Mouse (Mus musculus) kidney, embryonic 14.5 days (tissue): ENCODE data around the gene Slc29a4. TPM values are rescaled to one million over a fixed set of nuclear protein-coding genes. Genes with fewer than 3 reads are reported as not detected.

Experiments used
- ATAC-seq: fragments of 200-750 bp; cut with Nextera tagmentation; 2 replicates; pipeline ENCODE4 v1.8.0; 2017; ENCODE audit warnings: moderate number of reproducible peaks, mild to moderate bottlenecking, moderate TSS enrichment, moderate library complexity; ENCODE audit not compliant: low FRiP score, low TSS enrichment
- H3K27ac ChIP-seq: fragments of 300-500 bp; sonication (generic); 2 replicates; pipeline ENCODE4 v1.5.1; 2014; ENCODE audit warnings: low read depth, mild to moderate bottlenecking, low read length, moderate library complexity, mixed read lengths
- H3K27me3 ChIP-seq: fragments of 300-500 bp; sonication (generic); 2 replicates; pipeline ENCODE4 v1.6.1; 2014; ENCODE audit warnings: mild to moderate bottlenecking, low read length; ENCODE audit not compliant: control insufficient read depth, insufficient read depth
- H3K36me3 ChIP-seq: fragments of 300-500 bp; sonication (generic); 2 replicates; pipeline ENCODE4 v1.6.1; 2014; ENCODE audit warnings: low read length, mixed read lengths; ENCODE audit not compliant: control insufficient read depth, insufficient read depth
- H3K4me1 ChIP-seq: fragments of 300-500 bp; sonication (generic); 2 replicates; pipeline ENCODE4 v1.6.1; 2014; ENCODE audit warnings: low read length, mixed read lengths; ENCODE audit not compliant: control insufficient read depth, insufficient read depth
- H3K4me2 ChIP-seq: fragments of 300-500 bp; sonication (generic); replicated peaks from 2 replicates; pipeline ENCODE4 v1.6.1; 2014; ENCODE audit warnings: low read depth, mild to moderate bottlenecking, low read length
- H3K4me3 ChIP-seq: fragments of 300-500 bp; sonication (generic); 2 replicates; pipeline ENCODE4 v1.5.1; 2014; ENCODE audit warnings: mild to moderate bottlenecking, low read length
- H3K9ac ChIP-seq: fragments of 300-500 bp; sonication (generic); 2 replicates; pipeline ENCODE4 v1.6.1; 2014; ENCODE audit warnings: low read depth, mild to moderate bottlenecking, low read length, moderate library complexity
- H3K9me3 ChIP-seq: fragments of 300-500 bp; sonication (generic); 2 replicates; pipeline ENCODE4 v1.6.1; 2016; ENCODE audit warnings: low read length; ENCODE audit not compliant: control insufficient read depth
- WGBS: fragments of 180-500 bp; shearing (Covaris S2); extraction: QIAGEN DNeasy Blood & Tissue Kit; methylation state at CpG from one replicate; pipeline ENCODE4 v1.1.7; 2014; 5-methylcytosine and 5-hydroxymethylcytosine counted together
- polyA plus RNA-seq: library from polyadenylated mRNA; unstranded; fragments of >200 nt; fragmentation: Nextera tagmentation; extraction: Ambion mirVana; gene quantifications from 2 replicates; pipeline ENCODE4 v1.2.1, GENCODE M21; 2014

Slc29a4 gene
- polyA plus RNA-seq, 1 experiment from 2014 or later: 6.0 TPM

- no peak overlapping the region for H3K9ac ChIP-seq
- H3K4me2 ChIP-seq: no peak overlapping the region
- 75% methylated on average over 12 of the region's 12 CpGs for WGBS
- H3K4me3 ChIP-seq: no peak overlapping the region
- no peaks in the 10 kb centered on the region for H3K9me3 ChIP-seq
- ATAC-seq: no peak
- H3K4me1 ChIP-seq: no peaks in the 10 kb centered on the region
- peaks cover 72% of the 10 kb centered on the region for H3K36me3 ChIP-seq
- no peaks in the 10 kb centered on the region for H3K27me3 ChIP-seq
- H3K27ac ChIP-seq: no peak overlapping the region
Observed at GRCm38 (mm10) chr5:142747026-142747629, 54.8 kb downstream of the Slc29a4 start.

GRCm38 (mm10) chr5:142750173-142750572 lies 57.9 kb downstream of the Slc29a4 start:
- H3K27me3 ChIP-seq: no peaks in the 10 kb centered on the region
- WGBS: 88% methylated on average over 11 of the region's 11 CpGs
- H3K4me2 ChIP-seq: no peak overlapping the region
- H3K9ac ChIP-seq: no peak overlapping the region
- H3K9me3 ChIP-seq: no peaks in the 10 kb centered on the region
- ATAC-seq: no peak
- H3K36me3 ChIP-seq: peaks cover 59% of the 10 kb centered on the region
- no peak overlapping the region for H3K4me3 ChIP-seq
- no peak overlapping the region for H3K27ac ChIP-seq
- no peaks in the 10 kb centered on the region for H3K4me1 ChIP-seq

GRCm38 (mm10) chr5:142752241-142752640 lies 59.9 kb downstream of the Slc29a4 start:
- 59% methylated on average over 13 of the region's 13 CpGs for WGBS

GRCm38 (mm10) chr5:142759786-142760185 lies 67.5 kb downstream of the Slc29a4 start:
- Histone ChIP-seq H3K9ac (no peak overlapping the region), H3K4me1 (no peaks in the 10 kb centered on the region), H3K27me3 (no peaks in the 10 kb centered on the region), H3K4me3 (no peak overlapping the region), H3K9me3 (no peaks in the 10 kb centered on the region), H3K27ac (no peak overlapping the region), H3K4me2 (no peak overlapping the region), H3K36me3 (peaks cover 94% of the 10 kb centered on the region)
- no peak for ATAC-seq
- WGBS: 92% methylated on average over 8 of the region's 8 CpGs

More at GRCm38 (mm10) chr5:142752241-142752640, 59.9 kb downstream of the Slc29a4 start:
- Histone ChIP-seq H3K36me3 (peaks cover 71% of the 10 kb centered on the region), H3K4me1 (no peaks in the 10 kb centered on the region), H3K4me3 (no peak overlapping the region), H3K4me2 (no peak overlapping the region), H3K9ac (no peak overlapping the region), H3K27ac (no peak overlapping the region), H3K9me3 (no peaks in the 10 kb centered on the region), H3K27me3 (no peaks in the 10 kb centered on the region)
- no peak for ATAC-seq

GRCm38 (mm10) chr5:142761326-142761983 lies 69.1 kb downstream of the Slc29a4 start:
- peaks cover 95% of the 10 kb centered on the region for H3K36me3 ChIP-seq
- 91% methylated on average over 16 of the region's 16 CpGs for WGBS
- H3K4me1 ChIP-seq: no peaks in the 10 kb centered on the region
- no peak overlapping the region for H3K4me2 ChIP-seq
- H3K9ac ChIP-seq: no peak overlapping the region
- H3K9me3 ChIP-seq: no peaks in the 10 kb centered on the region
- no peaks in the 10 kb centered on the region for H3K27me3 ChIP-seq
- no peak for ATAC-seq
- H3K4me3 ChIP-seq: no peak overlapping the region
- no peak overlapping the region for H3K27ac ChIP-seq

- H3K4me1 ChIP-seq: no peaks in the 10 kb centered on the region
- no peak overlapping the region for H3K27ac ChIP-seq
- no peak overlapping the region for H3K4me3 ChIP-seq
- ATAC-seq: no peak
- H3K9me3 ChIP-seq: no peaks in the 10 kb centered on the region
- no peaks in the 10 kb centered on the region for H3K27me3 ChIP-seq
- no peak overlapping the region for H3K9ac ChIP-seq
- no peak overlapping the region for H3K4me2 ChIP-seq
- peaks cover 94% of the 10 kb centered on the region for H3K36me3 ChIP-seq
- WGBS: 89% methylated on average over 21 of the region's 21 CpGs
Observed at GRCm38 (mm10) chr5:142762082-142762807, 69.9 kb downstream of the Slc29a4 start.

GRCm38 (mm10) chr5:142764306-142764705 lies 72.0 kb downstream of the Slc29a4 start:
- 58% methylated on average over 11 of the region's 11 CpGs for WGBS
- no peaks in the 10 kb centered on the region; the same call in 1 of the 2 replicates for H3K4me1 ChIP-seq
- no peak overlapping the region for H3K9ac ChIP-seq
- H3K27me3 ChIP-seq: no peaks in the 10 kb centered on the region
- no peaks in the 10 kb centered on the region for H3K9me3 ChIP-seq
- no peak overlapping the region for H3K4me3 ChIP-seq
- no peak overlapping the region for H3K27ac ChIP-seq
- H3K4me2 ChIP-seq: no peak overlapping the region
- ATAC-seq: no peak
- H3K36me3 ChIP-seq: peaks cover 90% of the 10 kb centered on the region

- no peak overlapping the region for H3K9ac ChIP-seq
- no peaks in the 10 kb centered on the region for H3K27me3 ChIP-seq
- no peaks in the 10 kb centered on the region; the same call in 1 of the 2 replicates for H3K4me1 ChIP-seq
- ATAC-seq: no peak
- 85% methylated on average over 15 of the region's 15 CpGs for WGBS
- peaks cover 90% of the 10 kb centered on the region for H3K36me3 ChIP-seq
- H3K9me3 ChIP-seq: no peaks in the 10 kb centered on the region
- H3K4me3 ChIP-seq: no peak overlapping the region
- H3K4me2 ChIP-seq: no peak overlapping the region
- no peak overlapping the region for H3K27ac ChIP-seq
Observed at GRCm38 (mm10) chr5:142764889-142765288, 72.6 kb downstream of the Slc29a4 start.

GRCm38 (mm10) chr5:142766708-142767107 lies 74.4 kb downstream of the Slc29a4 start:
- Histone ChIP-seq H3K27me3 (no peaks in the 10 kb centered on the region), H3K4me3 (no peak overlapping the region), H3K4me1 (no peaks in the 10 kb centered on the region; the same call in 1 of the 2 replicates), H3K4me2 (no peak overlapping the region), H3K27ac (no peak overlapping the region), H3K9me3 (no peaks in the 10 kb centered on the region), H3K9ac (no peak overlapping the region), H3K36me3 (peaks cover 91% of the 10 kb centered on the region)
- WGBS: 85% methylated on average over 3 of the region's 3 CpGs
- ATAC-seq: no peak
